Mouse (Mus musculus) lung, postnatal 4 days (tissue): ENCODE data around the gene Scd3.
"Not testable (repeated sequence)": the region's sequence is repeated elsewhere in the genome, so short reads cannot be mapped to it uniquely, and the experiment has no call there.

Source experiments
- DNase-seq, 2 experiments: peaks; one replicate each; pipeline ENCODE4 v3.0.0; 2021

Scd3 gene

DNA sequence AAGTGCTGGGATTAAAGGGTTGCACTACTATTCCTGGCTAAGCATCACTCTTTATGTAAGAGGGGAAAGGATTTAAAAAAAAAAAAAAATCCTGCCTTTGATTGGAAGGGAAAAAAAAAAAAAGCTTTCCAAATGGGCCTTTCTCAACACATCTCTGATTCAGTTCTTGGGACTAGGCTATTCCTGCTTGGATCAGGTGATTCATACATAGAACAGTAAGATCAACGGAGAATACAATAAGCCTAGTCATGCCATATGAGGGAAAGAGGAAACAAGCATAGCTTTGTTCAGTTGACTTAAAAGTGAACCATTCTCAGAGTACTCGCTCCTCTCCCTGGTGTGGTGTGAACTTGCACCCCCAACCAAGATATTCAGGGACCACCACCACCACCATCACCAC lies 35.8 kb downstream of the Scd3 start:
- no peak for DNase-seq

DNA sequence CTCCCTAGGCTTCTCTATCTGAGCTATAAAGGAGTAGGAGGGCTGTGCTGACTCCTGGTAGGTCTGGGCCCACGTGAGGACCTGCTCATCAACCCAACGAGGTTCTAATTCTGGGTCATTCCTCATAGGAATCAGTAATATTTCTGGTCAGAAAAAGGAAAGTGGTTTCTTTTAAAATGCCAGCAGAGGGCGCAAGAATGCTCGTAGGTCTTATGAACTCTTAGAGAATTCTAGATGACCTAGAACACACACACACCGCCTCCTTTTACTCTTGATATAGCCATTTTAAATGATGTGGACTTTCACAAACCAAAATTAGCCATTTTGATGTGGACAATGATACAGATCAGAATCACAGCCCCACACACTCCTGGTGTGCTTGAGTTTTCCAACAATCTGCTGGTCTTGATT lies 42.7 kb downstream of the Scd3 start:
- DNase-seq: peak in 1 of 2 experiments; percentile 51

DNA sequence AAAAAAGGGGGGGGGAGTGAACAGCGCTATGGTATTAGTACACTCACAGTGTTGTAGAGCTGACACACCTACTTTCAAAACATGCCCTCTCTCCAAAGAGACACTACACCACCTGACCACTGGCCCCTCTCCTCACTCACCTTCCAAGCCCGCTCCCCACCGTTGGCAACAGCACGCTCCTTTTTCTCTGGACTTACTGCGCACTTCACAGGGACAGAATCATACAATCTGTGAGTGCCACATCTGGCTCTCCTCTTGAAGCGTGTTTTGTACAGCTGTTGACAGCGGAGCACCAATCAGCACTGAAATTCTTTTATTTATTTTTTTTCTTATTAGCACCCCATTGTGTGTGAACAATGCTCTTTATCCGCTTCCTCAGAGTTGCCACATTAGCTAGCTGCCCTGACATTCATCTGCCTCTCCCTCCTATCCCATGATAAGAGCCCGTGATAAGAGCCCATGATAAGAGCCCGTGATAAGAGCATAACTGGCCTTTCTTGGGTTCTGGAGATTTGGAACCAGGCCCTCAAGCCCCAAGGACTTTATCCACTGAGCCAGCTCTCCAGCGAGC lies 43.4 kb downstream of the Scd3 start:
- no peak for DNase-seq

DNA sequence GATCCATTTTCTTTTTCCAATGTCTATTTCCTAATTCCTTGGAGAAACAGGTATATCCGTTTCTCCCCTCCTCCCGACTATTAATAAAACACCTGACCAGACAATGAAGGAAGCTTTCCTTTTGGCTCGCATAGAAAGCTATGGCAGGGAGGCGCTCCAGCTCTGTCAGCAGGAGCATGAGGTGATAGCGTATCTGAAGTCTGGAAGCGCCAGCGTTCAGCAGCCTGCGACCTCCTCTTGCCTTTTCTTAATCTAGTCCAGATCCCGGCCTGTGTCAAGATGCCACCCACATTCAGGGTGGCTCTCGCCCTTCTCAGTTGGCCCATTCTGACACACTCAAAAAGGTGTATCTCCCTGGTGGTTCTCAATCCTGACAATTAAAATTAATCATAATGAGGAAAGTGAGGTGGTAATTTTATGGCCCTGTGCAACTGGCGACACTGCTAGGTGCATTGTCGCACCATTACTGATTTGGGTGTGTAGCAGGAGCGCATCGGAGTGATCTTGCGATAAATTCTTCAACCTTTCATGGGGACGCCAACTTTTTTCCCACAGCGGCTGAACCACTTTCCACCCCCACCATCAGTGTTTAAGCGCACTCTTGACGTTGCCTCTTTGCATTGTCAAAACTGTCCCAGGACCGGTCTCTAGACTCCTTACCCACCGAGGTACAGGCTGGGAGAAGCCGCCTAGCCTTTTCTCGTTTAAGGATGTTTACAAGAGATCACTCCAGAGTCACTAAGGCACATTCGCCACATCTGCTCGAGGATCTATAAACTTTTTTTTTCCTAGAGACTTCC lies 44.4 kb downstream of the Scd3 start:
- DNase-seq: peak in 1 of 2 experiments; percentile 7

DNA sequence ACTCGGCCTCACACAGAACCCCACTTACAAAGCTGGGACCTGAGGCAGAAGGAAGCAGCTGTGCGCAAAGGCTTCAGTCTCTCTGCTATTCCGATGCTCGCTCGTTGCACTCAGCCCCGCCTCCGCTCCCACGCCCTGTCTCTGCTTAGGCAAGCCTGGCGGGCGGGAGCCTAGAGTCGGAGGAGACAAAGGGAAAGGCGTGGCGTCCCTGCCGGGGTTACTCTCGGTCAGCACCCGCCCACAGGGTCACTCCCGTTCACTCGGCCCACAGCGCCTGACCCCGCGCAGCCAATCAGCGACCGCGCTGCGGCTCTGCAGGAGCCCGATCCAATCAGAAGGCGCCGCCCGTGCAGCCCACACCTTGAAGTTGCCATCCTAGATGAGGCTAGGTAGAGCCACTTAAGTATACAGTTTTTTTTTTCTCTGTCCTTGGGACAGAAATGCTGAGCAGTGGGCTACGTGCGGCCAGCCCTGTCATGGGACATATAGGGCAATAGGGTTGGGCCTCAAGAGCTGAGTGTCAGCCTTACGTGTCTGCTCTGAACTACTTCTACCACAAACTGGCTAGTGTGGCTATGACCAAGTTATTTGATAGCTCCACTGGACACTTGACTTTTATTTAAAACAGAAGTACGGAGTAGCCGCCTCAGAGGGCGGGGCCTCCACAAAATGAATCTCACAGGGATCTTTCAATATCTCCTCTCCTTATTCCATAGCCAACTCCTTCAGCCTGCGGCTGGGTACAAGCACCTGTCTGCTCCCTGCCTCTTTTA lies 45.2 kb downstream of the Scd3 start:
- DNase-seq: peak; percentile 96 to 98

DNA sequence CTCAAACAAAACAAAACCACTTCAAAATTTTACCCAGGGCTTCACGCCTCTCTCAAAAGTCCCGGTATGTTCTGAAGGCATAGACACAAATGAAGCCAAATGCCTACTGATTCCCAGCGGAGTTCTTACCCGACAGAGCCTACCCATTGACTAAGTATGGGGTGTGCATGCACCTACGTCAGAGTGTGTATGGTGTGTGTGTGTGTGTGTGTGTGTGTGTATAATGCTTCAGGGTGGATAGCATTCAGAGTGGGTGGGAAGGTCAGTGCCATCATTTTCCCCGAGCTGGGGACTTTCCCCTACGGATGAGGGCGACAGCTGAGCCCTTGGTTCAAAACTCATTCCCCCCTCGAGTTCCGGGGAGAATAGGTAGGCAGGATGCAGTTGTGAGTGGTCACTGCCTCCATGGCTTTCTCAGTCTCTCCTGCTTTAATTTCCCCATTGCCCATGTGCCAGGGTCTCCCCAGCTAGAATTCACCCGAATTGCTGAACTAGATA lies 45.8 kb downstream of the Scd3 start:
- no peak for DNase-seq

DNA sequence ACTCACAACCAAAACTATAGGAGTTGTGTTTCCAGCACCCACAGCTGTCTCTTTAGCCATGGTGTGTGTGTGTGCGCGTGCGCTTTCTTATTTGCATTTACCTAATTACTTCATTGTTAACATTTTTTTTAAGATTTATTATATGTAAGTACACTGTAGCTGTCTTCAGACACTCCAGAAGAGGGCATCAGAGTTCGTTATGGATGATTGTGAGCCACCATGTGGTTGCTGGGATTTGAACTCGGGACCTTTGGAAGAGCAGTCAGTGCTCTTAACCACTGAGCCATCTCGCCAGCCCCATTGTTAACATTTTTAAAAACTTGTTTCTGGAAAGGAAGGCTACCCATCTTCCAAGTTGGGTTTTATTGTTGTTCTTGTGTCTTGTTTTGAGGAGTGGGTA lies 48.1 kb downstream of the Scd3 start:
- not testable (repeated sequence) for DNase-seq

DNA sequence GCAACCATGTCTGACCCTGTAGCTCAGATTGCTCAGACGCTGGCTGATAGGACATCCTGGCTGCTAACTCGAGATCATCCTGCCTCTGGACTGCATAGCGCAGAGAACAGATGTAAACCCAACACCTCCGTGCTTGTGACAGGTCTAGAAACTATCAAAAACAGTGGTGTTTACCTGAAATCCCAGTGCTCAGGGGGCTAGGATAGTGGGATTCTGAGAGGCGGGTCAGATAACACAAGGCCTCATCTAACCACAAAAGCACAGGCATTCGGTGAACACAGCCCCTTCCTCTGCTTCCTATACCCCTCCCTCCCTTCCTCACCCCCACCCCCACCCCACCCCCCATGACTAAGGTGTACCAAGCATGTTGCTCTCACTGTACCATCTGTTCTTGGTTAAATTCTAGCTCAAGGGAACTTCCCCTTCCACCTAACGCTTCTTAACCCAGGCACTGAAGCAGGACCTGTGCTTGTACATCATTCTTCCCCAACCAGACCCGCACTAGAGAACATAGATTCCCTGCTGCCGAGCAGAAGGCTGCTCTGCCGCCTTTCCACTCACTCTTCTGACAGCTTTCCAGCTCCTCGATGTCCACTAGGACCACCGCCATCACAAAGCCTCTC lies 49.0 kb downstream of the Scd3 start:
- DNase-seq: no peak

DNA sequence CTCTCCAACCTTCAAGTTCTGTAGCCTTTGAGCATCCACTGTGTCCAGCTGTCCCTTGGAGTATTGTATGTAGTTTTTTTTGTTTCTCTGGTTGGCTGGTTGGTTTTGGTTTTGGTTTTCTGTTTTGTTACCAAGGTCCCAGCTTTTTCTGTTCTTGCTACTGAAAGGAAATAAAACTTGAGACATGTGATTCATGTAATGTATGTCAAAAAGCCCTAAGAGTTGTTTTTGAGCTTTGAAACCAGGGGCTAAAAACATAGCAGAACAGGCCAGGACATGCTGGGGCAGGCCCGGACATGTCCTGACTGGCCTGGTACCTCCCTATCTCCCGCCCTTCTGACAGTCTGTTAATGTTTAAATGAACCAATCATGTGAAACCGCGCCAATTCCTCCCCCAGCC lies 51.0 kb downstream of the Scd3 start:
- not testable (repeated sequence) for DNase-seq

DNA sequence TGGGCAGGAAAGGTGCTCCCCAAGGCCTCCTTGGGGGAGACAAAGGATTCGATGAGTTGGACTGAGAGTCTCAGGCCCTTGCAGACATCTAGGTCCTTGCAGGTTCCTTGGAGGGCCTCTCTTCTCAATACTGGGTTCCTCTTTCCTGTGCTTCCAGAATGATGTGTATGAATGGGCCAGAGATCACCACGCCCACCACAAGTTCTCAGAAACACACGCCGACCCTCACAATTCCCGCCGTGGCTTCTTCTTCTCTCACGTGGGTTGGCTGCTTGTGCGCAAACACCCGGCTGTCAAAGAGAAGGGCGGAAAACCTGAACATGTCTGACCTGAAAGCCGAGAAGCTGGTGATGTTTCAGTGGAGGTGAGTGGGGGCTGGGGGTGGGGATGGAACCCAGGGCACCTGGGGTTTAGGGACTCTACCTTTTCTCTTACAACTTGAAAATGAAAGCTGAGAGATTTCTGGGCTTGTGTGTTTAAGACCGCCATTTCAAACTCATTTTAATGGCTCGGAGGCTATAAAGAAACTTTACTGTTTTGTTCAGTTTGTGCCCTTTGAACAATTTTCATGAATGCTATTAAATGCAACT lies 54.4 kb downstream of the Scd3 start:
- DNase-seq: no peak

DNA sequence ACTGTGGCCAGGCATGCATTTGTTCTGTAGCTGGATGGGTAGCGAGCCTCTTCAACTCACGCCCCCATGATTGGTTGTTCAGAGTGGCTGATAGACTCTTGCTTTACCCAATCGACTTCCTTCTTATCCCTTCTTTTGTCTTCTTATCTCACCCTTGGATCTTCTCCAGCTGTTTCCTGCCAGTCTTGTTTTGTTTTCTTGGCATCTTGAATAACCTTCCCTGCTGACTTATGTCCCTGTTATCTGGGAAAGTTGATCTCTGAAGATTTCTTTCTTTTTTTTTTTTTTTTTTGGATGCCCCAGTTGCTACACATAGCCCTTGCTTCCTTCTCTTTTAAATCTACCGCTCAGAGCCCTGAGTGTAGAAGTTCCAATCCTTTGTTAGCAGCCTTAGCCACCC lies 56.4 kb downstream of the Scd3 start:
- no peak for DNase-seq

DNA sequence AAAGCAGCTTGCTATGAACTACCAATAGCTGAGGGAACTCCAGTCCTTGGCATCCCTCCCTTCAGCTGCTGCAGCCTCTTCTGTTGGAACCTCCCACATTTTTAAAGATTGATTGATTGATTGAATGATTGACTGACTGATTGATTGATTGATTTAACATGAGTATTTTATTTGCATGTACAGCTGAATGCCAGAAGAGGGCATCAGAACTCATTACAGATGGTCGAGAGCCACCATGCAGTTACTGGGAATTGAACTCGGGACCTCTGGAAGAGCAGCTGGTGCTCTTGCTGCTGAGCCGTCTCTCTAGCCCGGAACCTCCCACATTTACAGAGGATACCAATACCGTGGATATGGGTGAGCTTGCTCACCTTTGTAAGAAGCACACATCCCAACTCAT lies 57.4 kb downstream of the Scd3 start:
- no peak for DNase-seq

DNA sequence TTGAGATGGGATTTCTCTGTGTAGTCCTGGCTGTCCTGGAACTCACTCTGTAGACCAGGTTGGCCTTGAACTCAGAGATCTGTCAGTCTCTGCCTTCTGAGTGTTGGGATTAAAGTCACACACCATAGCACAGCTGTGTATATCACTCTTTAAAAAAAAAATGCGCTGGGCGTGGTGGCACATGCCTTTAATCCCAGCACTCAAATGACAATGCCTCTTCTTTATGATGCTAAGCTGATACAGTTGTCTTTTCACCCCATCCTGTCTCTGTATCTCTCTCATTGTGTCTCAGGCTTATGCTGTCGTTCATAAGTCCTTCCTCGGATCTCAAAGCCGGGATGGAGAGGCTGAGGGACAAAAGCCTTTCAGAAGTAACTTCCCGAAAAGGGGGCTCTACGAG lies 58.7 kb downstream of the Scd3 start:
- no peak for DNase-seq

DNA sequence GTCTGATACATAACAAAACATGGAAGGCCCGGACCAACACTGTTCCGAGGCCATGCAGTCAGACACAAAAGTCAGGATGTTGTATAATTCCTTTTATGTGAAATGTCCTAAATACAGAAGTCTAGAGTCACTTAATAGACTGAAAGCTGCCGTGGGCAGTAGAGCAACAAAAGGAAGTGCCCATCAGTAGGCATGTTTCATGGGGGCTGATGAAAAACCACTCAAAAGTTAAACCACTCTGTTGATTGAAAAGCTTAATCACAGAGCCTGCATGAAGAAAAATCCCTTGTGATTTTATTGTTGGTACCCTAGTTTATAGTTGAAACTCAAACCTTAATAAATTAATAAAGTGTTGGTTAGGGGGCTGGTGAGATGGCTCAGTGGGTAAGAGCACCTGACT lies 60.5 kb downstream of the Scd3 start:
- no peak for DNase-seq

DNA sequence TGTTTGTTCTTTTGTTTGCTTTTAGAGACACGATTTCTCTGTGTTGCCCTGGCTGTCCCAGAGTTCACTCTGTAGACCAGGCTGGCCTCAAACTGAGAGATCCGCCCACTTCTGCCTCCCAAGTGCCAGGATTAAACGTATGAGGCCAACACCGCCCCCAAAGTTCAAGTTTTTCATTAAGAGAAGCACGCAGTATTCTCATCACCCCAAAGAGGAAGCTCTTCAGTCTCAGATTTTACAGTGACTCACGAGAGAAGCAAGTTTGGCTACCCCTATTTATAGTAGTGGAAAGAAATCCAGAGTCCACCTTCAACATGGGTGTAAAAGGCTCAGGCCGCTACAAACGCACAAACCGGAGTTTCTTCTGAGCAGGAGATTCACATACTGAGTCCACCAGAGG lies 61.2 kb downstream of the Scd3 start:
- no peak for DNase-seq

DNA sequence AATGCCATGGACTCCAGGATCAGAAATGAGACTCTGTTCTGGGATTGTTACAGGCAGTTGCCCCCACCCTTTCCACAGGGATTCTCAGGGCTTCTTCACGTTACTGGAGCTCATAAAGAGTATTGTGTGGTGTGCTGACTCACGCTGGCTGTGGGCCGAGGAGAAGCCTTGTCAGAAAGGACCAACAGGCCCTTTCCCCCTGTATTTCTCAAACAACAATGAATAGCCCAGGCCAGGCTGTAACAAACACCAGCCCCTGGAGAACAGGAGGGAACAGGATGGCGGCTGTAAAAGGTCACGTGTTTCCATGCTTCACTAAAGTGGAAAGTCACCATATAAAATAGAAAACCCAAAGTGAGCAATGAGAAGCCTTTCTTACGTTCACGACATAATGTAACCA lies 62.2 kb downstream of the Scd3 start:
- no peak for DNase-seq

DNA sequence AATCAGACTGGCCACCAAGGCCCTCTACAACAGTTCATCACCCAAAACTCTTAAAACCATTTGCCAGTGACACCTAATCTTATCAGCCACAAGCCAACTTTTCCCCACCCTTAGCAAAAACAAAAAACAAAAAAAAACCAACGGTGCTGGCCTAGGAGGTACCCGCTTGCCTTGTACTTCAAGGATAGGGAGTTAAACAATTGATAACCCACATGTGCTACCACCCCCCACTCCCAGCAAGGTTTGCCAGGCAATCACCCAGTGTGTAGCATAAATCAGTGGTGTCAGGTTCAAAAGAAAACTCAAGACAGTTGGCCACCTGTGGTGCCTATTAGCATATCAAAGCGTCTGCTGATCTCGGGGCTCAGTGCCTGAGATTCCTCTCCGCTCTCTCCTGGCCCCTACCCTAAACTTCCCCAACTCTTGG lies 62.9 kb downstream of the Scd3 start:
- DNase-seq: no peak

DNA sequence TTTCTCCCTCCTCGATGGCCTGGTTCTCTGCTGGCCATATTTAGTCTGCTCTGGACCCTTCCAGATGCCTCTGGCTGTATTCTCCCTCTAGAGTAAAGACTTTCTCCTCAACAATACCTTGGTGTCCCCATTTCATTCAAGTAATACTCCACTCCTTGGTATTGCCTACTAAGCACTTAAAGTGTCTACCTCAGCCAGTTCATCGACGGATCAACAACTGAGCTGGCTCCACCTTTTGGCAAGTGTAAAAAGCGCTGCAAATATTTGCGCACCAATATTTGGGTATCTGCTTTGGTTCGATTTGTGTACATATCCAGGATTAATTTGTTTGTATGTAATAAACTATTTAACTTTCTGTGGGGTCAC lies 63.4 kb downstream of the Scd3 start:
- DNase-seq: peak in 1 of 2 experiments; percentile 10

DNA sequence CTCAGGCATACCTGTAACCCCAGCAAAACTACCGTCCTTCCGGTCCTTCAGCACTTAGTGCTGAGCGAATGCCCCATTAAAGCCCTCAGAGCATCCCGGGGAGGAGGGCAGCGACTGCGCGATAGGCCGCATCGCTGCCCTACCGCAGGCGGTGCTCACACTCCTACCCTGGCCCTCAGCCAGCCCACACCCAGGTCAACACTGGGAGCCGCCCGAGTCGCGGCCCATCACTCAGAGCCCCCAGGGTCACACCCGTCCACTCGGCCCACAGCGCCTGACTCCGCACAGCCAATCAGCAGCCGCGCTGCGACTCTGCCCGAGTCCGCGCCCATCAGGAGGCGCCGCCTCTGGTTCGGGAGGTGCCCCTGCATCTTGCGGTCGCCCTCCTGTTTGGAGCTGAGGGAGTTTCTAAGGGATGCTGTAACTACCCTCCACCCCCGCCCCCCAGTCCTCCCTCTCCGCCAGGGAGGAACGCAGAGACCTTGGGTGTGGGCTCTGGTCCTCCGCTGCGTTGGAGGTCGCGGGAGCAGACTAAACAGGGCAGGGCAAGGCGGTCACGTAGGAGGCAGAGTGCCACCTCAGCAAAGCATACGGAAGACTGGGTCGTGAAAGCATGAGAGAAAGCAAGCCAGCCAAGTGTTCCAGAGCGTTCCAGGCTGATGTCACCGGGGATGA lies 63.9 kb downstream of the Scd3 start:
- DNase-seq: peak; percentile 87 to 94

DNA sequence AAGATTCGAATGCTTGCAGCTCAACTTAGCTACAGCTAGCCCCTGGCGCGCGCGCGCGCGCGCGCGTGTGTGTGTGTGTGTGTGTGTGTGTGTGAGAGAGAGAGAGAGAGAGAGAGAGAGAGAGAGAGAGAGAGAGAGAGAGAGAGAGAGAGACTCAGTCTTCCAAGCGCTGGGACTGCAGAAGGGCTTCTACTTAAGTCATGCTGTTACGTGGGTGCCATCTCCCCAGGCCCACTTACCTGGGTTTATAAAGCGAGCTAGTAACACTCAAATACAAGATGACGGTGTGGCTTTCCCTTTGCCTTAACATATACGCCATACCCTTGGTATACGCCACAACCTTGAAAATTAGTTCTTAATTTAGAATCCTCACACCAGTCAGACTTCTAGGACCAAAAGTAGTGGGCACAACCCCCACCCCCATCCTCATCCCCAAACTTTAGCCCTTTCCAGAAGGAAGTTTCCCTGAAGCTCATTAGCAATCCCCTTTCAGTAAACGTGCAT lies 64.5 kb downstream of the Scd3 start:
- DNase-seq: no peak

DNA sequence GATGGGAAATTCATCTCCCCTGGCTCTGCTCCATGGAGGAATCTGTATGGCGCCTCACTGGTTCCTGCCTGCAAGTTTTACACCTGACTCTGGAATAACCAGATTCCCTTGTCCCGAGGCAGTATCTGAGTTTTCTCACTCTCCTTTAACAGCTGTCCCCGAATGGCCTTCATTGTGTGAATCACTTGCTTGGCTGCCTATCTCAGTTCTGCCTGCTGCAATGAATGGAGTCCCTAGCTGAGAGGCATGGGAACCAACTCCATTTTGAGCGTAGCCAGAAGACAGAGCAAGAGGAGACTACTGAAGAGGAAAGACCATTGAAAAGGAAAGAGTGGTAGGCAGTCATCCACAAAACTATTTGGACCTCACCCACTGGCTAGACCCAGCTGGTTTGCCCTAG lies 70.6 kb downstream of the Scd3 start:
- DNase-seq: no peak

DNA sequence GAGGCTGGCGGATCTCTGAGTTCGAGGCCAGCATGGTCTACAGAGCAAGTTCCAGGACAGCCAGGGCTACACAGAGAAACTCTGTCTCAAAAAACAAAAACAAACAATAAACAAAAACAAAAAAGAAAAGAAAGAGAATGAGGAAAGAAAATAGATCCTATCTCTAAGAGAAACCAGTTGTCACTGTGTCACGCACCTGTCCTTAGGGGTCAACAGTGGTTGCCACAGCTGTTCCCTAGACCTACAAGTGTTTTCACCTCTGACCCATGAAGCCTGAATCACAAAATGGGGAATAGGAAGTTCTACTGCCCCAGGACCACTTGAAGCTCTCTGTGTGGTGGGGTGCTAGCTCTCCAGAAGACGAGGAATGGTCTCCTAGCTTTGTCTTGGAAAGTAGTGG lies 71.4 kb downstream of the Scd3 start:
- no peak for DNase-seq
